Mouse (Mus musculus): ENCODE data around the gene Cdk12.
A peak's percentile ranks its signal among the peaks of the same experiment; 100 is the strongest.

Cdk12 gene

GRCm38 (mm10) chr11:98260706-98261479 is 58.0 kb downstream of the Cdk12 start:
- DNase-seq, result no peak

- DNase-seq, result peak; percentile 95
Observed at GRCm38 (mm10) chr11:98265039-98265438, 62.2 kb downstream of the Cdk12 start.

GRCm38 (mm10) chr11:98265891-98266290 is 63.0 kb downstream of the Cdk12 start:
- DNase-seq, result no peak

GRCm38 (mm10) chr11:98266699-98267402 is 64.0 kb downstream of the Cdk12 start:
- peak; percentile 83 for DNase-seq

DNA sequence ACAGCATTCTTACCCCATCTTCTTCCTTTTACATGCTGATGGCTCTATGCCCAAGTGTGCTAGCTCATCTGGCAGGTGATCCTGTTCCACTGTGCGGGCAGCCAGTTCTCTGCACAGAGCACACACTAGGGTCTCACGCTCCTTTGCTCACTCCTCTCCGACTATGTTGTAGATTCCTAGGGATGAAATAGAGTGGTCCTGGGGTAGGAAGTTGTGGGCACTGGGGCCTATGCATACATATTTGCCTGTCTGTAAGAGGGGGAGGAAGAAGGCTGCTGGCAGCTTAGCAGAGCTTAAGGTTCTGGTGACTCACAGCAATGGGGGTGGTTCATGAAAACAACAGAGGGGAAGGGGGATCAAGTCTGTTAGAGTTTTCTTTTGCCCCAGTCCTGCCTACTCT is 67.2 kb downstream of the Cdk12 start:
- peak; percentile 73 for DNase-seq

DNA sequence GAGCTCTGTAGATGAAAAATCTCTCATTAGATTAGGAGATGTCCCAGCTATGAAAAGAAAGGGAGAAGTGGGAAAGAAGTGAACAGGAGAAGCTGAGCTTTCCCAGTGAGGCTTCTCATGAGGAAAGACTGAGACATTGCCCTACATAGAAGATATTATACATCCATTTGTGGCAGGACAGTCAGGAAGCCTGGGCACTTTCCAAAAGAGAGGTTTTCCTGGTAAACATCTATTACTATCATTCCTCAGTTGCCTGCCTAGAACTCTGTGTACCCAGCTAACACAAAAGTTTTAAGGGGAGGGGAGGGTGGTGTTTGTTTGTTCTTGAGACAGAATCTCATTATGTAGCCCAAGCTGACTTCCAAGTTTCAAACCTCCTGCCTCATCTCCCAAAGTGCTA is 67.6 kb downstream of the Cdk12 start:
- DNase-seq, result peak; percentile 52

GRCm38 (mm10) chr11:98283740-98284139 is 80.9 kb downstream of the Cdk12 start:
- no peak for DNase-seq

DNA sequence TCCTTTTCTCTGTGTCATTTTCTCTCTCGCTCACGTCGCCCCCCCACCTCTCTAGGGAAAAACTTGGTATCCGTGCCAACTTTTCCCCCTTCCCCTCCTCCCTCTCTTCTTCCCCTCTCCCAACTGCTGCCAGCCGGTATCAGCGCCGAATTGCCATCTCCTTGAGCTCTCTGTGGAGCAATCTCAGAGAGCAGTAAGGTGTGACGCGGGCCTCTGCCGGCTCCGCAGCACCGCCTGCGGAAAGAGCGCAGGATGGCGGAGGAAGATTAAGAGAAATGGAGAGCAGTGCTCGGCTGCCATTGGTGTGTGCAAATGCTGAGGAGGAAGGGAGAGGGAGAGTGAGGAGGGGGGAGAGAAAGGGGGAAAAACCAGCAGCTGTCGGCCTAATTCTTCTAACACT is 81.4 kb downstream of the Cdk12 start:
- no peak for DNase-seq

DNA sequence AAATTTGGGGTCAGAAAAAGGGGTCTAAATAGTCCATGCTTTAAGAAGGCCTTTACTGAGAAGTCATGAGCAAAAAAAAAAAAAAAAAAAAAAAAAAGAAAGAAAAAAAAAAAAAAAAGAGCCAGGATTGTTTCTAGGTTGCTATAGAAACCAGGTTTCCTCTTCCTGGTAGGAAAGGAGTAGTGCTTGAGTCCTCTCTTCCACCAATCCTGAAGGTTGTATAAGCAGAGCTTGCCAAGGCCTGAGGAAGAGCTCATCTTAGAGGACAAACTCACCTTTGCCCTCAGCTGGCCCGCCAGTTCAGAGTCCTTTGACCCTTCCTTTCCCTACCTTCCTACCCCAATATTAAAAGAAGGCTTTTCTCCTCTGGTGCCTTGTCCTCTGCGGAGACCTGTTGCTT is 82.5 kb downstream of the Cdk12 start:
- DNase-seq, result no peak

- no peak for DNase-seq
Observed at GRCm38 (mm10) chr11:98287531-98287930, 84.7 kb downstream of the Cdk12 start.

DNA sequence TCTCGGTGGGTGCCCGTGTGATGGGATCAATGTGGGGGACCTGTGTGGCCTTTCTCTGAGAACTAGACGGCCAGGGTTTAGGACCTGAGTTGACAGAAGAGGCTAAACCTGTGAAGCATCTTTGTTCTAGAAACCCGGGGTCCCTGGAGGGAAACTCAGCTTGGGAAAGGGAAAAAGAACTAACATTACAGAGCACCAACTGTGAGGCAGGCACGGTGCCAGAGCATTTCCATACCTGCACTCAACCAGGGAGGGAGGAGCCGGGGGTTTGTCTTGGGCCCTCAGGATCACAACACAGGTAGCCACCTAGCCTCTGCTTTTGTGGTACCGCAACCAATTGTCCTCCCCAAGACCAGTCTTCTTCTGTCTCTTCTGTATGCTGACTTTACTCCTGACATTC is 85.1 kb downstream of the Cdk12 start:
- no peak for DNase-seq

GRCm38 (mm10) chr11:98289873-98290272 is 87.0 kb downstream of the Cdk12 start:
- DNase-seq, result no peak

GRCm38 (mm10) chr11:98290906-98291305 is 88.0 kb downstream of the Cdk12 start:
- no peak for DNase-seq

DNA sequence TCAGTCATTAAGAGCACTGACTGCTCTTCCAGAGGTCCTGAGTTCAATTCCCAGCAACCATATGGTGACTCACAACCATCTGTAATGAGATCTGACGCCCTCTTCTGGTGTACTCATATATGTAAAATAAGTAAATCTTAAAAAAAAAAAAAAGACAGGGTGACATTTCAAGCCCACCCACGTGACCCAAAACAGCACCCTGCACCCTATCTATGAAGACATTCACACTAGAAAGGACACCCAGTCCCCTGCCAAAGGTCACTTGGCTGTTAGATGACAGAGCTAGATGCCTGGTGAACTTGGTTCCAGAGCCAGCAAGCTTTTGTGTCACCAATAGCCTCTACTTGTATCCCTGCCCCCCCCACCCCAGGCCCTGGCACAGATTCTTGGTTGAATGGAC is 90.2 kb downstream of the Cdk12 start:
- DNase-seq, result no peak

DNA sequence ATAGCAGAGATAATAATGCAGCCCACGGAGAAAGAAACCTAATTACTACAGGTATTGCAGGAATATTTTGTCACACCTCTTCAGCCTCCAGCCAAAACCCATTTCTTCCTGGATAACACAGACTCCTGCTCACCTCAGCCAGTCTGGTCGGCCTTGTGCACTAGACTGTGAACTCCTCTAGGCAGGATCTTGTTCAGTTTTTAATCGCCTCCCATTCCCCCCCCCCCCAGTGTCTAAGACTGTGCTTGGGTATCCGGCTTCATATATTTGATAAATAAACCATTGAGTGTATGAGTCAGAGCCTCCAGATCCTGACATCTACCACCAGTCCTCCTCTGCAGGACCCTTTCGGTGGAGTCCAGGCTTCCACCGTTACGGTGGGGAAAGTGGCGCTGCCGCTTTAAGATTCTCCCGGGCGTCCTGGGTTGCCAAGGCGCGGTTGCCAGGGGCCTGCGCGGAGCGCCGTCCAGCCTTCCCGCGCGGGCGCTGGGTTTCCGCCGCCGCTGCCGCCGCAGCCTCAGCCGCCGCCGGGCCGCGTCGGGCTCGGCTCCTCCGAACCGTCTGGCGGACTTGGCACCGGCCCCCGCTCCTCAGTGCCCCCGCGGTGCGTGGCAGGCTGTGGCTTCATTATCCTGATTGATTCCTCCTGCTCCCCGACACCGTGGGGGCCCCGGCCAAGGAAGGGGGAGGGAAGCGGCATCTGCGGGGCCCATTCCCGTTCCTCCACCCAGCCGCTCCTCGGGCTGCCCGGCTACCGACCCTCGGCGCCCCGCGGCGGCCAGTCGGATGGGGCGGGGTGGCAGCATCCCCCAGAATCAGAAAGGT is 91.5 kb downstream of the Cdk12 start:
- peak; percentile 95 for DNase-seq

GRCm38 (mm10) chr11:98295013-98295585 is 92.2 kb downstream of the Cdk12 start:
- DNase-seq, result no peak

DNA sequence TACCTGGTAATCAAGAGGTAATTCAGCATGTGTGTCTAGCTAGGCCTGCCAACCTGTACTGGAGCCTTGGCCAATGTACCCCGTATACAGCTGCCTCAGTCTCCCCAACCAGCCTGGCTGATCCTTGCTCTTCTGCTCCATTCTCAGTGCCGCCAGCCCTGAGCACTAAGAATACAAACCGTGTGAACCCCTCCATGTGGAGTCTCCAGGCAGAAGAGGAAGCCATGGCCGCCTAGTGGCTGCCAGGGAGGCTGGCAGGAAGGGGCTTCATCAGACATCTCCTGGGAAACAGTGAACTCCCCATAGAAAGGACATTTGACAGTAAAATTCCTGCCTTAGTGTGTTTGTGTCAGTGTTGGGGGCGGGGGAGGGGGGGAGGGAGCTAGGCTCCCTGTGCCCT is 93.4 kb downstream of the Cdk12 start:
- no peak for DNase-seq

GRCm38 (mm10) chr11:98296916-98297315 is 94.1 kb downstream of the Cdk12 start:
- no peak for DNase-seq

DNA sequence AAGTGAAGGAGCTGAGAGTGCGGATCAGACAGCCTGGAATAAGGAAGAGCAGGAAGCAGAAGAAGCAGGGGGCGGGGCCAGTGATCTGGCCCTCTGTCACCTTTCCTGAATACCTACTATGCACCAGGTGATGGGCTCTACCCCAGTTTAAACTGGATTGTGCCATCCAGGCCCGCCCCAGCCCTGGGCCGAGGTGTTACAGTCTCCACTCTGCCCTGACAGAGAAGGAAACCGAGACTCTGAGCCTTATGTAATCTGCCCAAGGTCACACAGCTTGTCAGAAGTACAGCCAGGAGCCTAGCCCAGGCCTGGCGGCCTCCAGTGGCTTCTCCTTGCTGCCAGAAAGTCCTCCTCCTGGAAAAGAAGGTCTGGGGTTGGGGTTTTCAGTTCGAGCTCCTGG is 94.9 kb downstream of the Cdk12 start:
- peak; percentile 91 for DNase-seq

DNA sequence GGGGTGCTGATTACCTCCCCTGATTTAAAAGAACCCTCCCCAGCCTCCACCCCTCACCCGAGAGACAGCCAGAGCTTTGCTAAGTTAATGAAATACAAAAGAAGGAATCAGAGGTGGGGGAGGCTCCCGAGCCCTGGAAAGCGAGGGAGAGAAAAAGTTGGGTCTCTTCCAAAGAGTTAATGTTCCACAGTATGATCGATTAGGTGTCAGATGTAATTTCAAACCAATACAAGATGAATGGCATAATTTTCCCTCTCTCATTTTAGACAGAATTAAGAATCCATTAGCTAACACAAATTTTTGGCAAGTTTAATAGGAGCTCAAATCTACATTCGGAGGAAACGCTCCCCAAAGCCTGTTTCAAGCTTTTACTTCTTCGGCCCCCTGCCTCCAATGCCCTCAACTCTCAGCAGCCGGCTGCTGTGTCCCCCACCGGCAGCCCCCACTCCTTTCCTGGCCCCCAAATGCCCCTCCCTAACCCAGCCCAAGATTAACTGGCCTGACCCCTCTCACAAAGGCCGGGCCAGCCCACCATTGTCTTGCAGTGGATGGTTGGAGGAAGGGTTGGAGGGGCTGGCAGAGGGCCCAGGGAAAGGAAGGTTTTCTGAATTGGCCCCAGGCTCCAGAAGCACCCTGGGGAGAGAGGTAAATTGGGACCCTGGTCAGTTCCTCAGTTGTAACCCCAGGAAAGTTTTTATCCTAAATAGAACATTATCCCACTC is 95.8 kb downstream of the Cdk12 start:
- DNase-seq, result peak; percentile 96

DNA sequence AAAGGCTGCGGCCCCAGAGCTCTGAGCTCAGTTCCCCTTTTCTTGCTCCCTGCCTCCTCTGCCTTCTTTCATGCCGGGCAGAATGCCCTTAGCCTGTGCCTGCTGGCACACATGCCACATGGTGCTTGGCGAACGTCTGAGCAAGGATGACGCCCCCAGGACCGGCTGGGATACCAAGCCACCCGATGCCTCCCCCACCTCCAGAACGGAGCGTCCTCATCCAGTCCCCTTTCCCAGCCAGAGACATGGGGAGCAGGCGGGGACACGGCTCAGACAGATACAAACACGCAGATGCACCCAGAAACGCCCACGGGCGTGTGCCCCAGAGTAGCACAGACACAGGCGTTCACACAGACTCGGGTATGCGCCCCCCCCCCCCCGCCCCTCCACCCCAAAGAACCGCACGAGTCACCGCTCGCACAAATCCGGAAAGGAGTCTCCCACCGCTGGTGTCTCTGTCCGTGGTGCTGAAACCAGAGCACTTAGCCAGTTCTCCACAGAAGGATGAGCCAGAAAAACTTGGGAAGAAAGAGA is 111.0 kb downstream of the Cdk12 start:
- no peak for DNase-seq

GRCm38 (mm10) chr11:98317479-98317878 is 114.6 kb downstream of the Cdk12 start:
- no peak for DNase-seq

Measured in heart, adult 11 months (tissue).